Mouse (Mus musculus) layer of hippocampus, postnatal 36 days (tissue): ENCODE measurements around the gene Hist1h2ap. TPM values are rescaled to one million over a fixed set of nuclear protein-coding genes. Genes with fewer than 3 reads are reported as not detected.
"Not testable (repeated sequence)": the region's sequence is repeated elsewhere in the genome, so short reads cannot be mapped to it uniquely, and the experiment has no call there.

Experiments used
- DNase-seq, 2 experiments: peaks; one replicate each; pipeline ENCODE4 v3.0.0; 2022
- total RNA-seq, 2 experiments: library from RNA; stranded (reverse); gene quantifications; 2 replicates each; pipeline ENCODE4 v1.2.3; 2021

Hist1h2ap gene
- total RNA-seq = 10 to 100 TPM; 34.7 to 45.0 TPM

DNA sequence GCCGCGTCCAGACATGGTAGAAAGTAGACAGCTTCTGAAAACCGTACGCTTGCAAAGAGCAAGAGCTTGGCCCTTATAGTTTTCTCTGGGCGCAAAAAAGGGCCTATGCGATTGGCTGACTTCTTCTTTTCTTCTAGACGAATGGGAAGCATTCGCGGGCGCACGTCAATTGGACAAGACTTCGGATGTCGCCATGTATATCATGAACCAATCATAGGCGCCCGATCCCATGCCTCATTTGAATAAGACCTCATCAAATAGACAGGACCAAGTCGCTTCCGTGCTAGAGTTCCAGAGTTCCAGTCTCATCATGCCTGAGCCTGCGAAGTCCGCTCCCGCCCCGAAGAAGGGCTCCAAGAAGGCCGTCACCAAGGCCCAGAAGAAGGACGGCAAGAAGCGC lies at the start of gene Hist1h2ap, which contains the start of gene Hist1h2br:
Gene Hist1h2ap, minus strand, starts transcription at position 47 of the 400 bp plus-strand sequence.
Gene Hist1h2br, plus strand, starts transcription at position 283 of the 400 bp plus-strand sequence.
- not testable (repeated sequence) for DNase-seq

GRCm38 (mm10) chr13:21882760-21883405 lies 49.6 kb upstream of the Hist1h2ap start:
- DNase-seq = peak; percentile 34 to 70

GRCm38 (mm10) chr13:21881878-21882669 lies 48.8 kb upstream of the Hist1h2ap start:
- DNase-seq = peak; percentile 40 to 63

DNA sequence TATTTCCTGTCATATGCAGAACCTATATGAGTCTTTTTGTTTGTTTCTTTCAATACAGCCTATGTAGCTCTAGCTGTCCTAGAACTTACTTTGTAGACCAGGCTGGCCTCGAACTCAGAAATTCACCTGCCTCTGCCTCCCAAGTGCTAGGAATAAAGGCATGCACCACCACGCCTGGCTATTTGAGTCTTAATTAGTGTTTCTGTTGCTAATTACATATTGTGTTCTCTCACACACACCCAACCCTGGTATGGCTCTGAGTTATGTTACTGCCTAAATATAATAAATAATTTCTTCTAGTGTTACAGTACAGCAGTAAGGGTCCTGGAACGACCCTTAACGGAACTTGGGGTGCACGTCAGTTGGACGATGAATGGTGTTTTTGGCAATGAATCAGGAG lies 47.4 kb upstream of the Hist1h2ap start:
- DNase-seq = no peak

DNA sequence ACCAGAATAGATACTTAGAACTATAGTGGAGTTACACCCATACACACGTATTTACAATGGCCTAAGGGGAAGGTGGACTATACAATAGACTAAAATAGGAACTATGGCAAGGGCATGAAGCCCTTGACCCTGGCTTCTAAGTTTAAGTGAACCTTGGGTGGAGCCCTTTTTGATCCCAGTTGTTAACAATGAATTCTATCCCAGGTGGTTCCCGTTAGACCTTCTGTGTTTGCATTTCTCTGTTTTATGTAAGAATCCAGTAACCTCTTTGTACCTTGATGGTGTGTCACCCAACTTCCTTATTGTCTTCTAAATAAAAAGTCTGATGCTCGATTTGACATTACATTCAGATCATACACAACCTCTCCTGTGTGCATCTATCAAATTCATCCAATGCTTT lies 32.2 kb upstream of the Hist1h2ap start:
- not testable (repeated sequence) for DNase-seq

DNA sequence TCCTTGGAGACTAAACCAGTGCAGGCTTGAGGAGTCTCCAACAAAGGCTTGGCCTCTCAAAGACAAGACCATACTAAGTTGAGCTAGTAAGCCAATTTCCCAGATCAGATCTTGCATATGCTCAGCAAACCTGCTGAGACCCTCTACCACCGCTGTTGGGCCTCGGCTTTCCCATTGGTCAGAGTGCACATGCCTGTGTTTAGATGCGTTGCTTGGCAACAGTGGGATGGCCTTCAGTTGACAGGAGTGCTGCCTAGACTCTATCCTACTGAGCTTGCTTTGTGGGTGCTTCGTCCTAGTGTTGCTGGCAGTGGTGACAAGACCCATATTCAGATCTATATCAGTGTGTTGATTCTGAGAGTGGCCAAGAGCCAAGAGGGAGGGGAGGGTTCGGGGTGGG lies 28.3 kb upstream of the Hist1h2ap start:
- no peak for DNase-seq

GRCm38 (mm10) chr13:21855698-21856162 lies 22.4 kb upstream of the Hist1h2ap start:
- DNase-seq = peak; percentile 16 to 52

DNA sequence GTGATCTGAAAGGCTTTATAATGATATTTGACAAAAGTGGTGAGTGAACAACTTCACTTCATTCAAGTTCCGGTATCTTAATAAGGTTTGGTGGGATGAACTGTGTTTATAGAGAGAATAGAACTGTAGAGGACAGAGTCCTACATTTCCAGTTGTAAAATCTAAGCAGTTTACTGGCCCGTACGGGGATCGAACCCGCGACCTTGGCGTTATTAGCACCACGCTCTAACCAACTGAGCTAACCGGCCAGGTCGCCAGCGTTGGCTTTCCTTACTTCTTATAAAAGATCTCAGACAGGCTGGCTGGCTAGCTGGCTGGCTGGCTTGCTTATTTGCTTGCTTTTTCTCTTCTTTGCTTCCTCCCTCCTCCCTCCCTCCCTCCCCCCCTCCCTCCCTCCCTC lies 21.8 kb upstream of the Hist1h2ap start:
- DNase-seq = peak; percentile 85 to 90

DNA sequence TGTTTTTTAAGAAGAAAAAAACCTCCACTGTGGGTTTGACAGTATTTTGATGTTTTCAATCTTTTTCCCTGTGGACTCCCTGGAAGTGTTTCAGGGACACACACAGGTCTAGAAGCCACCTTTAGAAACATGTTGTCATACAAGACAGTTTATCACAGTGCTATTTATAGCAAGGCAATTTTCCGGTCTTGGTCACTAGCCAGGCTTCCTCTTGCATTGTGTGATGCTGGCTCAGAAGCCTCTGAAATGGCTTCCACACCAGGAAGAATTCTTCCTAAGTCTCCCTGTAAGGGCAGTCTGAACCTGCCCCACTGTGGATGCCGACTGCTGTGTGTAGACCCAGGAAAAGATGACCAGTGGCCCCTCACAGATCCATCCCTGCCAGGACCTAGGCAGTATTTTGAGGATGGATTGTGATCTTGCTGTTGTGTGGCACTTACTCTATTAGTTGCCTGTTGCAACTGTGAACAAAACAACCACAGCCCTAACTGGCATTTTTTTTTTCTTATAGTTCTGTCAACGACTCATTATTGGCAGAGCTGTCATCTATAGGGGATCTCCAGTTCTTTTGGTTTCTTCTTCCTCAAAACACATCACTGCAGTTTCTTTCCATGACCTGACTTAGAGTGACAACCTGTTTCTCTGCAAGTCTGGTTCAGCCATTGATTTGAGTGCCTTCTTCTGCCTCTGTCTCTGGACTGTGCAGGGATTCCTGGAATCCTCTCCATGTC lies 19.1 kb upstream of the Hist1h2ap start:
- no peak for DNase-seq

DNA sequence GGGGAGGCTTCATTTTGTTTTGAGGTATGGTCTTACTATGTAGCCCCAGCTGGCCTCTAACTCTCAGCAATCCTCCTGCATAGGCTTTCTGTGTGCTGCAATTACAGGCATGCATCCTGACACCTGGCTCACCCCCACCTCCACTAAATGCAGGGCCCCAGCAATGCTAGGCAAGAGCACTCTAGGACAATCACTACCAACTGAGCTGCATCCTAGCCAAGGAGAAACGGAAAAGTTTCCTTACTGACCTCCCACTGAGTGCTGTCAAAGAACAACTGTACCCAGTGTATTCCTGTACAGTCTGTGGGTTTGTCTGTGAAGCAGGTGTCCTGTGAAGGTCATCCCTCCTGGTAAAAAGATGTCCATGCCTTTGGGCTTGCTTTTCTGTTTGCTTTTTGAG lies 17.4 kb upstream of the Hist1h2ap start:
- DNase-seq = not testable (repeated sequence)

GRCm38 (mm10) chr13:21847883-21848282 lies 14.6 kb upstream of the Hist1h2ap start:
- DNase-seq = no peak

GRCm38 (mm10) chr13:21846356-21846755 lies 13.0 kb upstream of the Hist1h2ap start:
- not testable (repeated sequence) for DNase-seq

DNA sequence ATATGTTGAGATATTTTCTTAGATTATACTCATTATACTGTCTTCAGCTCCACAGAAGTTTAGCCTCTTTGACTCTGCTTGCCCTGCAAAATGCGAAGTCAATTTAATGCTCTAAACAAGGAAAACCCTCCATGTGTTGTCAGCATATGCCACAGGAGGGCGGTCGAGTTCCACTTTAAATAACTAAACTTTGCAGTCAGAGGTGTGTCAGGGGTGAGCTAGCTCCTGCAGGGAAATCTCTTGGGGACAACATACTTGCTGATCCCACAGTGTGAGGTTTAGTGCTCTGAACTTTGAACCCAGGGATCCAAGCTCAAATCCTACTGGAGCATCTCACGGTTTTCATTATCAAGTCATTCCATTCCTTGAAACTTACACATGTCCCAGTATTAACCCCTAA lies 7.2 kb upstream of the Hist1h2ap start:
- not testable (repeated sequence) for DNase-seq

- DNase-seq = peak; percentile 33 to 36
Measured at GRCm38 (mm10) chr13:21831418-21832394, 1.6 kb downstream of the Hist1h2ap start, which contains the start of gene Hist1h4n. Gene Hist1h4n (minus strand): TSS chr13:21832196.

- DNase-seq = no peak
Measured at GRCm38 (mm10) chr13:21830344-21830743, 3.0 kb downstream of the Hist1h2ap start.

DNA sequence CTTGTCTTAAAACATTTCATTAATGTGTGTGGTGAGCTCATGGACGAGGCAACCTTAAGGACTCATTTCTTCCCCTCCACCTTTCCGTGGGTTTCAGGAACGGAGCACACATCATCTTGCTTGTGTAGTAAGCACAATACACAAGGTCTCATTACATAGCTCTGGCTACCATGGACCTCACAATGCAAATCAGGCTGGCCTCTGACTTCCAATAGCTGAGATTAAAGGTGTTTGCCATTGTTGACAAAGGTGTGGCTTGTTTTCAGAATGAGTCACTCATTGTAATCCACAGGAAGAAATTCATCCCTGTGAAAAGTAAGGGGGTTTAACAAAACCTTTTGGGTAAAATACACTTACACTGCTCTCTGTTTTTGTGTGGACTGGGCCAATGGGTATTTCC lies 4.8 kb downstream of the Hist1h2ap start:
- no peak for DNase-seq

DNA sequence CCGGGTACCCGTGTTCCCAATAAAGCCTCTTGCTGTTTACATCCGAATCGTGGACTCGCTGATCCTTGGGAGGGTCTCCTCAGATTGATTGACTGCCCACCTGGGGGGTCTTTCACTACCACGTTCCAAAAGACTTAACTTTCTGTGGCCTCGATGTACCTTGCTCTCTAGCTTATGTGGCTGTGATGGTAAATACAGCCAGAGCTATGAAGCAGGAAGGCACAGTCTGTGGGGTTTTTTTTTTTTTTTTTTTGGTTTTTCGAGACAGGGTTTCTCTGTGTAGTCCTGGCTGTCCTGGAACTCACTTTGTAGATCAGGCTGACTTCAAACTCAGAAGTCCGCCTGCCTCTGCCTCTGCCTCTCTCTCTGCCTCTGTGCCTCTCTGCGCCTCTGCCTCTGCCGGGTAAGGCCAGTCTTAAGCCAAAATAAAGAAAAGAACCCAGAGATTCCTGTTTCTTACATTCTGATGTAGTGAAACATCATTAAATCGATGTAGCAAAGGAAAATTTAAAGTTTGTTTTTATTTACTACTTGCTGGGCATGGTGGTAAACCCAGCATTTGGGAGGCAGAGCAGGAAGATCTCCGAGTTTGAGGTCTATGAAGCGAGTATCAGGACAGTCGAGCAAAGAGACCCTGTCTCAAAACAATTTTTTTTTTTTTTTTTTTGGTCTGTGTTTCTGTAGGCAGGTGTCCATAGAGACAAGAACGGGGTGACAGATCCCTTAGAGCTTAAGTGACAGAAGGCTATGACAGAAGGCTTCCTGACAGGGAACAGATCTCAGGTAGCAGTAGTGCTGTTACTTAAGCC lies 13.0 kb downstream of the Hist1h2ap start:
- not testable (repeated sequence) for DNase-seq

DNA sequence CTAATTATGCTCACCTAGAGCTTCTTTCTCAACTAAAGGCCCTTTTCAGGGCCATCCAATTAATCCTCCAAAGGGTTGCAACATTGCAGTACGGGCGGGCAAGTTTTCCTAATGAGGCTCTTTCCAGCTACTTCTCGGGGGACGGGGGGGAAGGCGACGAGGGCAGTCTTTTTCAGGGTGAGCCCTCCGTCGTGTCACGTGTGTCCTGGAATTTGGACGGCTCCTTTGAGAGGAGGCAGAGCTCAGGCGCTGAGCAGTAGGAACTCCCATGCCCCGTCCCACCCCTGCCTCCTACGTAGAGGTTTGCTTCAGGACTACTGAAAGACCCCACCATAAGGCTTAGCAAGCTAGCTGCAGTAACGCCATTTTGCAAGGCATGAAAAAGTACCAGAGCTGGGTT lies 21.2 kb downstream of the Hist1h2ap start:
- DNase-seq = not testable (repeated sequence)

- DNase-seq = peak; percentile 42 to 63
Measured at GRCm38 (mm10) chr13:21811539-21811938, 21.8 kb downstream of the Hist1h2ap start, which contains the start of gene Hist1h4m. Gene Hist1h4m (plus strand): TSS chr13:21811746.

- DNase-seq = not testable (repeated sequence)
Measured at GRCm38 (mm10) chr13:21811074-21811473, 22.2 kb downstream of the Hist1h2ap start.
